Mouse (Mus musculus): ENCODE measurements around the gene Ltbp1.

Ltbp1 gene

GRCm38 (mm10) chr17:75438162-75438561, 432.8 kb downstream of the Ltbp1 start:
- DNase-seq (ENCODE audit: low spot score in 2 of 2): no peak

GRCm38 (mm10) chr17:75439062-75439461, 433.7 kb downstream of the Ltbp1 start:
- no peak for DNase-seq (ENCODE audit: low spot score in 2 of 2)

- DNase-seq (ENCODE audit: low spot score in 2 of 2): no peak
These were observed 435.3 kb downstream of the Ltbp1 start for GRCm38 (mm10) chr17:75440619-75441018.

- no peak for DNase-seq (ENCODE audit: low spot score in 2 of 2)
These were observed 436.0 kb downstream of the Ltbp1 start for GRCm38 (mm10) chr17:75441260-75441830.

All from cerebellum, postnatal 4 days (tissue).